Mouse (Mus musculus): Measurements from ENCODE around the gene Asic2.

GRCm38 (mm10) chr11:81236070-81236469, 732.2 kb downstream of the Asic2 start:
- TF ChIP-seq EP300 (IDR thresholded peaks at IDR 0.05; ENCODE audit: low read depth) (no peak), CTCF (IDR thresholded peaks at IDR 0.05; ENCODE audit: low read depth) (no peak)
